Mouse (Mus musculus): ENCODE measurements at regions not wholly inside any gene's neighbourhood (a gene's known extent, or its start where the extent isn't known, plus 50 kb on each side); places are given as distances from the start of the nearest gene placed in this dataset.

GRCm38 (mm10) chr5:118951067-118951466 lies 390.6 kb downstream of the Med13l start:
- no peak overlapping the region for H3K4me2 ChIP-seq (replicated peaks)
- DNase-seq (ENCODE audit: low spot score) (no peak), ATAC-seq (ENCODE audit: low FRiP score) (no peak)
- H3K9ac ChIP-seq: no peak overlapping the region
- 49% methylated on average over 7 of the region's 7 CpGs for WGBS
- peaks cover 3% of the 10 kb centered on the region for H3K4me1 ChIP-seq (replicated peaks; ENCODE audit: control insufficient read depth, insufficient read depth, low read length)
- no peak overlapping the region for H3K4me3 ChIP-seq (replicated peaks; ENCODE audit: low read length)
- H3K27ac ChIP-seq: no peak overlapping the region
- H3K9me3 ChIP-seq (ENCODE audit: control insufficient read depth, low read length): no peaks in the 10 kb centered on the region
- no peaks in the 10 kb centered on the region for H3K36me3 ChIP-seq (replicated peaks; ENCODE audit: control insufficient read depth, insufficient read depth)
- no peaks in the 10 kb centered on the region for H3K27me3 ChIP-seq (ENCODE audit: control insufficient read depth, insufficient read depth, low read length)

GRCm38 (mm10) chr5:118960521-118961001 lies 400.1 kb downstream of the Med13l start:
- Histone ChIP-seq H3K4me3 (replicated peaks; ENCODE audit: low read length) (no peak overlapping the region), H3K36me3 (replicated peaks; ENCODE audit: control insufficient read depth, insufficient read depth) (no peaks in the 10 kb centered on the region), H3K27me3 (ENCODE audit: control insufficient read depth, insufficient read depth, low read length) (no peaks in the 10 kb centered on the region), H3K4me1 (replicated peaks; ENCODE audit: control insufficient read depth, insufficient read depth, low read length) (no peaks in the 10 kb centered on the region), H3K4me2 (replicated peaks) (no peak overlapping the region), H3K9me3 (ENCODE audit: control insufficient read depth, low read length) (peaks cover 7% of the 10 kb centered on the region), H3K27ac (no peak overlapping the region), H3K9ac (no peak overlapping the region)
- WGBS: 82% methylated on average over 21 of the region's 21 CpGs
- DNase-seq (ENCODE audit: low spot score) (no peak), ATAC-seq (ENCODE audit: low FRiP score) (no peak)

- Histone ChIP-seq H3K9ac (no peak overlapping the region), H3K27me3 (ENCODE audit: control insufficient read depth, insufficient read depth, low read length) (no peaks in the 10 kb centered on the region), H3K4me2 (replicated peaks) (no peak overlapping the region), H3K4me1 (replicated peaks; ENCODE audit: control insufficient read depth, insufficient read depth, low read length) (no peaks in the 10 kb centered on the region), H3K4me3 (replicated peaks; ENCODE audit: low read length) (no peak overlapping the region), H3K27ac (no peak overlapping the region), H3K9me3 (ENCODE audit: control insufficient read depth, low read length) (peaks cover 7% of the 10 kb centered on the region), H3K36me3 (replicated peaks; ENCODE audit: control insufficient read depth, insufficient read depth) (no peaks in the 10 kb centered on the region)
- ATAC-seq (ENCODE audit: low FRiP score) (no peak), DNase-seq (ENCODE audit: low spot score) (no peak)
- 75% methylated on average over 11 of the region's 11 CpGs for WGBS
Observed at GRCm38 (mm10) chr5:118961091-118961490, 400.6 kb downstream of the Med13l start.

- ATAC-seq (ENCODE audit: low FRiP score): no peak
- WGBS: 94% methylated on average over 3 of the region's 3 CpGs
Observed at GRCm38 (mm10) chr5:118962152-118962551, 401.7 kb downstream of the Med13l start.

DNA sequence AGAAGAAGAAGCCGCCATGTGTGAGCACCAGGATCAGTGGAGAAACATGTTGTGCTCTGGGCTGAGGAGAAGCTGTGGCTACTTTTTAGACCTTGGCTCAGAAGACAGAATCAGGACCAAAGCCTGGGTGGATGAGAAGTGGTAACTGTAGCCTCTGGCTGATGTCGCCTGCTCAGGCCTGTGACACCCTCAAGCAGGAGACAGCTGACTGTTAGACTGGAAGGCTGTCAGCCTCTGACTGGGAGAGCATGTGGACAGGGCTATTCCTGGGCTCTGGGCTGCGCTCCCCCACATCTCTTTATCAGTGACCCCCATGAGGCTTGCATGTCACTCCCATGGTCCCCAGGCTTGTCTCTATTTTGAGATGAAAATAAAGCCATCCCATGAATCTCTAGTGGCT lies 402.5 kb downstream of the Med13l start:
- Histone ChIP-seq H3K4me1 (replicated peaks; ENCODE audit: control insufficient read depth, insufficient read depth, low read length) (no peaks in the 10 kb centered on the region), H3K36me3 (replicated peaks; ENCODE audit: control insufficient read depth, insufficient read depth) (no peaks in the 10 kb centered on the region), H3K9me3 (ENCODE audit: control insufficient read depth, low read length) (peaks cover 7% of the 10 kb centered on the region), H3K4me2 (replicated peaks) (no peak overlapping the region), H3K9ac (no peak overlapping the region), H3K27me3 (ENCODE audit: control insufficient read depth, insufficient read depth, low read length) (no peaks in the 10 kb centered on the region), H3K4me3 (replicated peaks; ENCODE audit: low read length) (no peak overlapping the region), H3K27ac (no peak overlapping the region)
- ATAC-seq (ENCODE audit: low FRiP score) (no peak), DNase-seq (ENCODE audit: low spot score) (no peak)
- 87% methylated on average over 3 of the region's 3 CpGs for WGBS

More at GRCm38 (mm10) chr5:118962152-118962551, 401.7 kb downstream of the Med13l start:
- no peaks in the 10 kb centered on the region for H3K4me1 ChIP-seq (replicated peaks; ENCODE audit: control insufficient read depth, insufficient read depth, low read length)
- no peak overlapping the region for H3K4me2 ChIP-seq (replicated peaks)
- H3K27me3 ChIP-seq (ENCODE audit: control insufficient read depth, insufficient read depth, low read length): no peaks in the 10 kb centered on the region
- no peak overlapping the region for H3K27ac ChIP-seq
- H3K9me3 ChIP-seq (ENCODE audit: control insufficient read depth, low read length): peaks cover 7% of the 10 kb centered on the region
- no peak overlapping the region for H3K4me3 ChIP-seq (replicated peaks; ENCODE audit: low read length)
- no peak for DNase-seq (ENCODE audit: low spot score)
- no peaks in the 10 kb centered on the region for H3K36me3 ChIP-seq (replicated peaks; ENCODE audit: control insufficient read depth, insufficient read depth)
- H3K9ac ChIP-seq: no peak overlapping the region

GRCm38 (mm10) chr5:118966901-118967300 lies 406.4 kb downstream of the Med13l start:
- Histone ChIP-seq H3K4me2 (replicated peaks) (no peak overlapping the region), H3K27ac (no peak overlapping the region), H3K27me3 (ENCODE audit: control insufficient read depth, insufficient read depth, low read length) (no peaks in the 10 kb centered on the region), H3K9me3 (ENCODE audit: control insufficient read depth, low read length) (no peaks in the 10 kb centered on the region), H3K4me3 (replicated peaks; ENCODE audit: low read length) (no peak overlapping the region), H3K36me3 (replicated peaks; ENCODE audit: control insufficient read depth, insufficient read depth) (no peaks in the 10 kb centered on the region), H3K4me1 (replicated peaks; ENCODE audit: control insufficient read depth, insufficient read depth, low read length) (no peaks in the 10 kb centered on the region), H3K9ac (no peak overlapping the region)
- 60% methylated on average over 6 of the region's 6 CpGs for WGBS
- DNase-seq (ENCODE audit: low spot score) (no peak), ATAC-seq (ENCODE audit: low FRiP score) (no peak)

DNA sequence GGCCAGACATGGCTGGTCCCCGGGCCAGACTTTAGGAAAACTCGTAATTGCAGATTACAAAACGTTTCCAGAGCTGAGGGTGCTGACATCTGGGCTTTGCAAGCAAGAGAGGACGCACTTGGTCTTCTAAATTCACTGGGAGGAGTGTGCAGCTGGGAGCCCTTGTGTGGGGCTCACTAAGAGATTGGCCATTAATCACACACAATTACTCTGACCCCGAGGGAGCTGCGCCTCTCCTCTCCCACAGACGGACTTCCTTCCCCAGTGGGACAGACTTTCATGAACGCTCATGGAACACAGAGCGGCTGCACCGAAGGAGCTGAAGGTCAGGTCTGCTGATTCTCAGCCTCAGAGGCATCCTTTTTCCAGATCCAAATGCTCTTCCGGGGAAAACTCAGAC lies 407.2 kb downstream of the Med13l start:
- no peak overlapping the region for H3K9ac ChIP-seq
- 62% methylated on average over 11 of the region's 11 CpGs for WGBS
- DNase-seq (ENCODE audit: low spot score) (no peak), ATAC-seq (ENCODE audit: low FRiP score) (no peak)
- H3K9me3 ChIP-seq (ENCODE audit: control insufficient read depth, low read length): no peaks in the 10 kb centered on the region
- no peaks in the 10 kb centered on the region for H3K27me3 ChIP-seq (ENCODE audit: control insufficient read depth, insufficient read depth, low read length)
- no peak overlapping the region for H3K27ac ChIP-seq
- no peaks in the 10 kb centered on the region for H3K4me1 ChIP-seq (replicated peaks; ENCODE audit: control insufficient read depth, insufficient read depth, low read length)
- no peaks in the 10 kb centered on the region for H3K36me3 ChIP-seq (replicated peaks; ENCODE audit: control insufficient read depth, insufficient read depth)
- no peak overlapping the region for H3K4me3 ChIP-seq (replicated peaks; ENCODE audit: low read length)
- no peak overlapping the region for H3K4me2 ChIP-seq (replicated peaks)

DNA sequence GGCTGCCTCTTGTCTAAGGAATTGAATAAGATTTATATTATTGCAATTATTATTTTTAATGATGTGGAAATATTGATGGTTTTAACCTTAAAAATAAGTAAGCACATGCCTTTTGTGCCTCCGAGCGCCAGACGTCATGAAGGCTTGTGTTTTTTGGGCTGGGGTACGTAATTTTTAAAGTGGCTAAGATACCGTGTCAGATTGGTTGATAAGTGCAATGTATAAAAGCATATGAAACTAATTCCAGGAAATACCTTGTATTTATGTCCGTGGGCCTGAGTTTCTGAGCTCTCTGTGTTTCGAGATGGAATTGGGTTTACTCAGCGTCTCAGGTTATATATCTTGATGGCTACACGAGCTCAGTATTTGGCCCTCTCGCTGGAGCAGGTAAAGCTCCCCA lies 414.7 kb downstream of the Med13l start:
- H3K9me3 ChIP-seq (ENCODE audit: control insufficient read depth, low read length): no peaks in the 10 kb centered on the region
- WGBS: 90% methylated on average over 10 of the region's 10 CpGs
- no peaks in the 10 kb centered on the region for H3K27me3 ChIP-seq (ENCODE audit: control insufficient read depth, insufficient read depth, low read length)
- H3K9ac ChIP-seq: no peak overlapping the region
- no peak overlapping the region for H3K4me2 ChIP-seq (replicated peaks)
- no peaks in the 10 kb centered on the region for H3K4me1 ChIP-seq (replicated peaks; ENCODE audit: control insufficient read depth, insufficient read depth, low read length)
- H3K4me3 ChIP-seq (replicated peaks; ENCODE audit: low read length): no peak overlapping the region
- H3K36me3 ChIP-seq (replicated peaks; ENCODE audit: control insufficient read depth, insufficient read depth): no peaks in the 10 kb centered on the region
- H3K27ac ChIP-seq: no peak overlapping the region
- DNase-seq (ENCODE audit: low spot score) (no peak), ATAC-seq (ENCODE audit: low FRiP score) (no peak)

DNA sequence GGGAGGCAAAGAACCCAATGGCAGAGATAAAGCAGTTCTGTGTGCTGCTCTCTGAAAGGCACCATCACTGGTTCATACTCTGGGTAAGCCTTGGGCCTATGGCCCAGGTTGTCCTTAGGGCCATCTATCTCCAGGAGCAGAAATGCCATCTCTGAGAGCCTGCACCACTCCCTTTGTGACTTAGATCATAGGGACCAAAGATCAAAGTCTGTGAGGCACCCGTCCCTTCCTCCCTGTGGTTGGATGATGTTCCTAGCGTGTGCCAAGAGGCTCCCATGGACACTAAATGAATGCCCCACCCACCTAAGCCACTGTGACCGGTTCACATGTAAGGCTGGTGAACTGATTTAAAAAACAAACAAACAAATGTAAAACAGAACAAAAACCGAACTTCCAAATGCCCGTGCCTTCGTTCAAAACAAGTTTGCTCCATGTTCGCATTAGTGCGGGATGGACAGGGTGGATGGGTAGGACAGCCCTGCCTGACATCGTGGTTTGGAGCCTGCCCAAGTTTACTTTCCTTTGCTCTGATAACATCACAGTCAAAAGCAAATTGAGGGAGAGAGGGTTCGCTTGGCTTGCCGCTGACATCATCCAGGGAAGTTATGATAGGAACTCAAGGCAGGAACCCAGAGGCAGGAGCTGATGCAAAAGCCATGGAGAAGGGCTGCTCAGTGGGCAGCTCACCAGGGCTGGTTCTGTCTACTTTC lies 418.6 kb downstream of the Med13l start:
- Histone ChIP-seq H3K4me3 (replicated peaks; ENCODE audit: low read length) (no peak overlapping the region), H3K27me3 (ENCODE audit: control insufficient read depth, insufficient read depth, low read length) (no peaks in the 10 kb centered on the region), H3K4me1 (replicated peaks; ENCODE audit: control insufficient read depth, insufficient read depth, low read length) (no peaks in the 10 kb centered on the region), H3K4me2 (replicated peaks) (no peak overlapping the region), H3K9ac (no peak overlapping the region), H3K36me3 (replicated peaks; ENCODE audit: control insufficient read depth, insufficient read depth) (no peaks in the 10 kb centered on the region), H3K9me3 (ENCODE audit: control insufficient read depth, low read length) (no peaks in the 10 kb centered on the region), H3K27ac (no peak overlapping the region)
- WGBS: 84% methylated on average over 11 of the region's 11 CpGs
- DNase-seq (ENCODE audit: low spot score) (no peak), ATAC-seq (ENCODE audit: low FRiP score) (no peak)

DNA sequence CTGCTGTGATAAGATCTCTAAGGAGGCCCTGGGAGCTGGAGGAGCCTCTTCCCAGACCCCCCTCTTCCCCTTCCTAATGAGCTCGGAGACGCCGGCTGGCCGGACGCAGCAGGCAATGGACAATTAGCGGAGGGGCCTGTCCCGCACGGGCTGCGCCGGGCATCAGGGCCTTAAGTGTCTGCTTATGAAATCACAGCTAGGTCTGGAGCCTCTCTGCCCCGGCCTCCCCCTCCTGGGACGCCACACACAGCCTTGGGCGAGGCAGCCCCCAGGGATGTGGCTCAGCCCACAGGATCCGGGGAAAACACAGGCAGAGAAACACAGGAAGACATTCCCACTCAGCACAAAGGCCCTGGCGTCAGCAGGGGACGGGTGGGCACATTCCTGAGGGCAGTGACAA lies 420.6 kb downstream of the Med13l start:
- H3K9me3 ChIP-seq (ENCODE audit: control insufficient read depth, low read length): no peaks in the 10 kb centered on the region
- no peaks in the 10 kb centered on the region for H3K36me3 ChIP-seq (replicated peaks; ENCODE audit: control insufficient read depth, insufficient read depth)
- H3K4me1 ChIP-seq (replicated peaks; ENCODE audit: control insufficient read depth, insufficient read depth, low read length): no peaks in the 10 kb centered on the region
- no peak overlapping the region for H3K4me2 ChIP-seq (replicated peaks)
- no peak overlapping the region for H3K9ac ChIP-seq
- 38% methylated on average over 16 of the region's 16 CpGs for WGBS
- DNase-seq (ENCODE audit: low spot score): no peak
- no peak overlapping the region for H3K4me3 ChIP-seq (replicated peaks; ENCODE audit: low read length)
- no peak for ATAC-seq (ENCODE audit: low FRiP score)
- no peak overlapping the region for H3K27ac ChIP-seq
- no peaks in the 10 kb centered on the region for H3K27me3 ChIP-seq (ENCODE audit: control insufficient read depth, insufficient read depth, low read length)

All from hindbrain, embryonic 14.5 days (tissue).